Mouse (Mus musculus): ENCODE measurements around the gene Nuak2.

- TF ChIP-seq CTCF (IDR thresholded peaks at IDR 0.05; ENCODE audit: extremely low read depth, insufficient read depth, low read length) (no peak), POLR2A (IDR thresholded peaks at IDR 0.05; ENCODE audit: extremely low read depth, insufficient read depth, low read length) (no peak)
Observed at GRCm38 (mm10) chr1:132298801-132299464, 17.0 kb upstream of the Nuak2 start.

All from cortical plate, adult 2 months (tissue).